Mouse (Mus musculus) kidney, adult 2 months (tissue): ENCODE data around the gene Kri1.

ENCODE experiments used
- CTCF ChIP-seq: fragments of 200-500 bp; conservative IDR thresholded peaks from 2 replicates; pipeline ENCODE4 v1.5.1; 2011; ENCODE audit warnings: low read depth, mild to moderate bottlenecking, control low read depth, low read length, moderate library complexity, mixed read lengths; ENCODE audit not compliant: insufficient read depth, insufficient read length
- POLR2A ChIP-seq: fragments of 200-500 bp; IDR thresholded peaks from one replicate; pipeline ENCODE4 v1.6.1; 2011; ENCODE audit warnings: low read depth, low read length, control low read depth

DNA sequence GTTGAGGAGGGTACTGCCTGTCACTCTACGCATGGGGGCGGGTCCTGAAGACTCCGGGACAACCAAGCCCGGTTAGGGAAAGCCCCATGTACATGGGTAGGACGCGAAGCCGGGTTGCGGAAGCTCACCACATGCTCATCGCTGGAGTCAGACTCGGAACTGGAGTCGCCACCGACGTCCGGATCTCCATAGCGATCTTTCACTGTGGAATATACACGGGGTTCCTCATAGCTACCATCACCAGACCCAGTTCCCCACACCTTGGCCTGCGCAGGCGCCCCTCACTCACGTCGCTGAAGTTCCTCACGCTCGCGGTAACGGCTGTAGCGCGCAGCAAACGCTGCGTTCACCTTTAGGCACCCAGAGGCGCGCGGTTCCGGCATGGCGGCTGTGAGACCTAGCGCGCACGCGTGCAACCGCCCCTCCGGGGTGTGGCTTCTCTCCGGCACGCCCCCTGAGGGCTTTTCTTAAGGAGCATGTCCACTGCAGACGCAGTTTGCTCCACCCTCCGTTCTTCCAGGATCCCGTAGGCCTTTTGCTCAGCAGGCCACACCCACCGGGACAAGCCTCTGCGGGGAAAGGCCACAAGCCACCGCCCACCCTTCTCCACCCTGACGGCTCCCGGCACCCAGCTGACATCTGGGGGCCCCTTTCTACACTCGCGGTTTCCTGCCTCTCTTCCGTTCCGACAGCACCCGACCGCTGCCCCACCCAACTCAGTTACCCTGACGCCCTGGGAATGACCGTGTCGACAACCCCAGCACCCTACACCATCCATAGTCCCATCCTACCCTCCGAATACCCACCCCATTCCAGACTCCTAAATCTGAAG, at the start of gene Kri1:
- TF ChIP-seq CTCF (no peak), POLR2A (no peak)
